Mouse (Mus musculus): ENCODE measurements around the gene Met. TPM values are rescaled to one million over a fixed set of nuclear protein-coding genes. Genes with fewer than 3 reads are reported as not detected.

The Met gene
- polyA plus RNA-seq, 1 experiment from 2014 or later, result 9.3 TPM

DNA sequence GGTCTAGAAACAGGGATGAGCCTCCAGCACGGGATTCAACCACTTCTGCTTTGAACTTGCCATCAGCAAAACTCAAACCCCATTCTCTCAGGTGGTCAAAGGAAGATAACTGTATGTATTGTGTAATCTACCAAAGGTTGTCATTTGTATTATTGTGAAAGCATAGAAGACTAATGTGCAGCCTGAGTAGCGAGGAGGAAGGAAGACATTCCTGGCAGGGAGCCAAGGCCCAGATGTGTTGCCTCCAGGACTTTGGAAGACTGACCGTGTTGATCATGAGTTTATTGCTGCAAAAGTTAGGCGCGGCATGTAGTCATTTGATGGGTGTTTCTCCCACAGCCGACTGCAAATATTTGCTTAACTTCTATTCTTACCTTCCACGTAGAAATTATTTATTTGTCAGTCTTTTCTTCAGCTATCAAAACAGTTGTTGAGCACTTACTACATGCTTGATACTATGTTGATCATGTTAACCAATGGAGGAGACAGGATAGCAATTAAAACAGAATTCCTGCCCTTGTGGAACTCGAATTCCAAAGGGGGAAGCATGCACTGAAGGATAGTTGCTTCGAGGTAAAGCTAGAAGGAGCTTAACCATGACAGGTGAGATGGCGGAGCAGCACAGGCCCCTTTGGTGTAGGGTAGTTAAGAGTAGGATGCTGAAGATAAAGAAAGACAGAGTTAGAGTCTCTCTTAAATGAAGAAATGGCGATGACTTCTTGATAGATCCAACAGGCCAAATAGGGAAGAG lies 132.3 kb downstream of the Met start:
- peaks cover 4% of the 10 kb centered on the region; the same call in 1 of the 2 replicates for H3K9me3 ChIP-seq (ENCODE audit: low read length)
- no peak overlapping the region for H3K27ac ChIP-seq (ENCODE audit: low read length)
- no peaks in the 10 kb centered on the region for H3K4me1 ChIP-seq (ENCODE audit: insufficient read depth, low read depth, low read length)
- H3K36me3 ChIP-seq (ENCODE audit: insufficient read depth, low read length), result no peaks in the 10 kb centered on the region
- ATAC-seq (no peak), DNase-seq (ENCODE audit: low spot score) (peak; percentile 37)
- H3K4me3 ChIP-seq (ENCODE audit: low read depth, low read length), result no peak overlapping the region
- no peak for TF ChIP-seq EP300 (IDR thresholded peaks at IDR 0.05)
- TF ChIP-seq CTCF (IDR thresholded peaks at IDR 0.05), result no peak
- H3K4me2 ChIP-seq (replicated peaks; ENCODE audit: low read depth, low read length), result no peak overlapping the region
- H3K27me3 ChIP-seq (replicated peaks; ENCODE audit: insufficient read depth, low read length), result no peaks in the 10 kb centered on the region
- H3K9ac ChIP-seq (replicated peaks; ENCODE audit: low read depth), result no peak overlapping the region
- 50% methylated on average over 11 of the region's 11 CpGs for WGBS

GRCm38 (mm10) chr6:17599373-17599772 lies 135.8 kb downstream of the Met start:
- no peaks in the 10 kb centered on the region for H3K4me1 ChIP-seq (ENCODE audit: insufficient read depth, low read depth, low read length)
- no peak overlapping the region for H3K4me2 ChIP-seq (replicated peaks; ENCODE audit: low read depth, low read length)
- ATAC-seq (no peak), DNase-seq (ENCODE audit: low spot score) (no peak)
- H3K9me3 ChIP-seq (ENCODE audit: low read length), result no peaks in the 10 kb centered on the region; the same call in 1 of the 2 replicates
- no peaks in the 10 kb centered on the region for H3K36me3 ChIP-seq (ENCODE audit: insufficient read depth, low read length)
- H3K4me3 ChIP-seq (ENCODE audit: low read depth, low read length), result no peak overlapping the region
- no peak overlapping the region for H3K27ac ChIP-seq (ENCODE audit: low read length)
- no peak overlapping the region for H3K9ac ChIP-seq (replicated peaks; ENCODE audit: low read depth)
- 84% methylated on average over 5 of the region's 5 CpGs for WGBS
- H3K27me3 ChIP-seq (replicated peaks; ENCODE audit: insufficient read depth, low read length), result no peaks in the 10 kb centered on the region
- TF ChIP-seq CTCF (IDR thresholded peaks at IDR 0.05) (no peak), EP300 (IDR thresholded peaks at IDR 0.05) (no peak)

- no peak for ATAC-seq
- no peak for TF ChIP-seq EP300 (IDR thresholded peaks at IDR 0.05)
- TF ChIP-seq CTCF (IDR thresholded peaks at IDR 0.05), result no peak
- Histone ChIP-seq H3K9me3 (ENCODE audit: low read length) (no peaks in the 10 kb centered on the region), H3K4me3 (ENCODE audit: low read depth, low read length) (no peak overlapping the region), H3K9ac (replicated peaks; ENCODE audit: low read depth) (no peak overlapping the region), H3K36me3 (ENCODE audit: insufficient read depth, low read length) (no peaks in the 10 kb centered on the region), H3K27ac (ENCODE audit: low read length) (no peak overlapping the region), H3K4me1 (ENCODE audit: insufficient read depth, low read depth, low read length) (no peaks in the 10 kb centered on the region), H3K4me2 (replicated peaks; ENCODE audit: low read depth, low read length) (no peak overlapping the region), H3K27me3 (replicated peaks; ENCODE audit: insufficient read depth, low read length) (no peaks in the 10 kb centered on the region)
- DNase-seq (ENCODE audit: low spot score), result no peak
- WGBS, result 43% methylated on average over 2 of the region's 2 CpGs
These were observed 137.9 kb downstream of the Met start for GRCm38 (mm10) chr6:17601526-17601925.

DNA sequence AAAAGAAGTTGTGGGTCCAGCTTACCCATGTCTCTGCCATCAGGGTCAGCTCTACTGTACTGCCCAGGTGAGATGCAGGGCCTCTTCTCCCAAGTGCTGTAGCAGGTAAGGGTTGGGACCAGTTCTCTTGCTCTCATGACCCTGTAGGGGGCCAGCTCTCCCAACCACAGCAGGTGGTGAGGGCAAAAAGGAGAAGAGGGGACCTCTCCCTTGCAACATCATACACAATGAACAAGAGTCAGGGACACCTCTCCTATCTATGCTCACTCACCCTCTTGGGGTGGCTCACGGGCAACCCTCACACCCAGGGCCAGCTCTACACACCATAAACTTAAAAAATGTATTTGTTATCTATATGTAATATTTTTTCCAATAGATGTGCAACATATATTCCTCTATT lies 143.3 kb downstream of the Met start:
- H3K4me1 ChIP-seq (ENCODE audit: insufficient read depth, low read depth, low read length), result no peaks in the 10 kb centered on the region
- ATAC-seq, result no peak
- no peaks in the 10 kb centered on the region for H3K9me3 ChIP-seq (ENCODE audit: low read length)
- H3K27me3 ChIP-seq (replicated peaks; ENCODE audit: insufficient read depth, low read length), result no peaks in the 10 kb centered on the region
- no peaks in the 10 kb centered on the region for H3K36me3 ChIP-seq (ENCODE audit: insufficient read depth, low read length)
- no peak overlapping the region for H3K27ac ChIP-seq (ENCODE audit: low read length)
- DNase-seq (ENCODE audit: low spot score), result no peak
- H3K4me3 ChIP-seq (ENCODE audit: low read depth, low read length), result no peak overlapping the region
- H3K9ac ChIP-seq (replicated peaks; ENCODE audit: low read depth), result no peak overlapping the region
- TF ChIP-seq CTCF (IDR thresholded peaks at IDR 0.05) (no peak), EP300 (IDR thresholded peaks at IDR 0.05) (no peak)
- no peak overlapping the region for H3K4me2 ChIP-seq (replicated peaks; ENCODE audit: low read depth, low read length)
- 74% methylated on average over 1 of the region's 1 CpGs for WGBS

DNA sequence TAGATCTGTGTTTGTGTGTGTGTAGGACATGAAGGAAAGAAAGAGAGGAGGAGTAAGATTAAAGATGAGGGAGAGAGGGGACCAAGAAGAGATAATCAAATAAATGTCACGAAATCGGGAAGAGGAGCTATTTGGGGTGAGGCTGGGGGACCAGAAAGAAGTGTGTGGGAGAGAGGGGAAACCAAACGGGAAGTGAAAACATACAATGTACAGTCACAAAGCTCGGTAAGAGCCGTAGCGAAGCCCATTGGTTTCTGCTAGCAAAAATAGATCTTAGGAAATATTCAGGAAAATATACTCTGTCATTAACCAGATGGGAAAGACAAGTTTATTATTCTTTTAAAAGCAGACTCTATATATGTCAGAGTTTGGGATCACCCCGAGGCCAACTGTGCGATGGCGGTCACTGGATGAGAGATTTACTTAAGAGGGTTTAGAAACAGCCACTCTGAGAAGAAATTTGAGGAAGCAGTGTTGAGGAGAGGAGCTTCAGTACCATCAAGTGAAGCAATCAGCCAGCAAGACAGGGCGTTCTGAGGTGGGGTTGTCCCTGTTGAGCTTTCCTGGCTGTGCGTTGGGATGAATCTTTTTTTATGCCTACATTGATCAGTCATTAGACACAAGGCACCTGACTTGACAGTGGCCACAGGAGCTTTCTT lies 147.9 kb downstream of the Met start:
- Histone ChIP-seq H3K27ac (ENCODE audit: low read length) (no peak overlapping the region), H3K27me3 (replicated peaks; ENCODE audit: insufficient read depth, low read length) (no peaks in the 10 kb centered on the region), H3K9ac (replicated peaks; ENCODE audit: low read depth) (no peak overlapping the region), H3K4me2 (replicated peaks; ENCODE audit: low read depth, low read length) (no peak overlapping the region), H3K9me3 (ENCODE audit: low read length) (no peaks in the 10 kb centered on the region), H3K4me1 (ENCODE audit: insufficient read depth, low read depth, low read length) (no peaks in the 10 kb centered on the region), H3K4me3 (ENCODE audit: low read depth, low read length) (no peak overlapping the region), H3K36me3 (ENCODE audit: insufficient read depth, low read length) (no peaks in the 10 kb centered on the region)
- no peak for TF ChIP-seq EP300 (IDR thresholded peaks at IDR 0.05)
- no peak for TF ChIP-seq CTCF (IDR thresholded peaks at IDR 0.05)
- no peak for ATAC-seq
- peak; percentile 33 for DNase-seq (ENCODE audit: low spot score)
- WGBS, result 74% methylated on average over 11 of the region's 11 CpGs

- Histone ChIP-seq H3K4me3 (ENCODE audit: low read depth, low read length) (no peak overlapping the region), H3K9me3 (ENCODE audit: low read length) (no peaks in the 10 kb centered on the region), H3K36me3 (ENCODE audit: insufficient read depth, low read length) (no peaks in the 10 kb centered on the region), H3K4me2 (replicated peaks; ENCODE audit: low read depth, low read length) (no peak overlapping the region), H3K27ac (ENCODE audit: low read length) (no peak overlapping the region), H3K9ac (replicated peaks; ENCODE audit: low read depth) (no peak overlapping the region), H3K4me1 (ENCODE audit: insufficient read depth, low read depth, low read length) (no peaks in the 10 kb centered on the region), H3K27me3 (replicated peaks; ENCODE audit: insufficient read depth, low read length) (no peaks in the 10 kb centered on the region)
- TF ChIP-seq EP300 (IDR thresholded peaks at IDR 0.05) (no peak), CTCF (IDR thresholded peaks at IDR 0.05) (no peak)
- 82% methylated on average over 4 of the region's 4 CpGs for WGBS
- no peak for ATAC-seq
- DNase-seq (ENCODE audit: low spot score), result no peak
These were observed 149.1 kb downstream of the Met start for GRCm38 (mm10) chr6:17612652-17613051.

All from lung, postnatal 0 days (tissue).